Mouse (Mus musculus): Measurements from ENCODE around the gene 4930579F01Rik. TPM values are rescaled to one million over a fixed set of nuclear protein-coding genes. Genes with fewer than 3 reads are reported as not detected.
"Not testable (repeated sequence)": the region's sequence is repeated elsewhere in the genome, so short reads cannot be mapped to it uniquely, and the experiment has no call there.

4930579F01Rik gene
- polyA plus RNA-seq, 1 experiment from 2014 or later = 0.24 TPM

DNA sequence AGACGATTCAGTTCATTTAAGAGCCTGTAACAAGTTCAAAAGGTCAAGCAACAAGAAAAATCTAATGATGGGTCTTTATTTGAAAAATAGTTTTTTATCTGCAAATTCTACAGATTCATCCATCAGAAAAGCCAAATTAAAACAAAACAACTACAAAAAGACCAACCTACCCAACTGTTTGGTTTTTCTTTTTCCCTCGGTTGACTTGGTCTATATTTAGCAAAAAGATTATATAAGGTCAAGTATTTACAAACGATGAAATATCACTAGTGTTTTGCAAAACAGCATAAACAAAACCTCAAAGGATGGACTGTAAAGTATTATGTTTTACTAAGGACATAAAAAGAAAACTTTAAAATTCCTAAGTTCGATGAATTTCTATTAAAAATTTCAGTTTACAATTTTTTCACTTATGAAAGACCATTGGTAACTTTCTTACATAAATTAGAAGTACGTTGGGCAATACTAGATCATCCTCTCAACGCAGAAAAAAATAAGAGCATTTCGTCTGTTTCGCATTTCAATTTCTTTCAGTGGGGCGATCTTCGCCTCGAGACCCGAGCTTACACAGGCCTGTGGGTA, 50.8 kb downstream of the 4930579F01Rik start:
- Histone ChIP-seq H3K9me3 (ENCODE audit: control insufficient read depth, low read length) (no peaks in the 10 kb centered on the region), H3K27ac (ENCODE audit: low read length) (peak overlapping the region; percentile 100), H3K4me1 (ENCODE audit: control insufficient read depth, insufficient read depth, low read length) (0 out of 2 replicates have a peak, but pooled peaks cover 2% of the 10 kb centered on the region), H3K4me3 (ENCODE audit: low read length) (peak overlapping the region; percentile 73), H3K27me3 (replicated peaks; ENCODE audit: control insufficient read depth, insufficient read depth, low read length) (no peaks in the 10 kb centered on the region), H3K9ac (ENCODE audit: low read depth, low read length) (peak overlapping the region; percentile 66), H3K4me2 (ENCODE audit: low read depth, low read length) (peak overlapping the region; percentile 48), H3K36me3 (ENCODE audit: control insufficient read depth, insufficient read depth, low read length) (no peaks in the 10 kb centered on the region)
- WGBS = 4% methylated on average over 12 of the region's 12 CpGs
- ATAC-seq = no peak

DNA sequence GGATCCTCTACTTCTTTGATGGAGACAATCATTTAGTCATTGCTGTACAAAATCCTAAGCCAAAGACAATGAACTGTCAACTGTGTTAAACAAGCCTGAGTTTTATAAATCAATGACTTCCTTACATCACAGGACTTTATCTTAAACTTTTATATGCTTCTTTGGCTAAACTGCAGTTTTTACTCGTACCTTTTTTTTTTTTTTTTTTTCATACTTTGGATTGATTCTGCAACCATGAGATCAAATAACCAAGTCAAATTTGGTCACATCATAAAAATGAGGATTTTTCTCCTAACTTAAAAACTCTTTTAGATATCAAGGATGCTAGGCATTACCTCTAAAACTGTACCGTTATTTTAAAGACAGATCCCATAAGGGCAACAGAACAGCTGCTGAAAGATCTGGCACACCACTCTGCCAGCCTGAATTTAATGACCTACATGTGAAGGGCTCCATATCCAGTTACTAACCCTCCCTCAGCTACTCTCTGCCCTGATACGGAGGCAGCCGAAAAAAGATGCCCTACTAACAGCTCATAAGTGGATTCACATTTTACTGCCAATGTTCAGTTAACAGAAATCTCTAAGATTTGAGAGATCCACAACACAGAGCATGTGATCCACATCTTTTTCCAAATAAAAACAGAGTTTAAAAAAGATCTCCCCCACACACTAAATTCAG, 51.4 kb downstream of the 4930579F01Rik start:
- Histone ChIP-seq H3K9ac (ENCODE audit: low read depth, low read length) (peak overlapping the region; percentile 14; the same call in 1 of the 2 replicates), H3K9me3 (ENCODE audit: control insufficient read depth, low read length) (no peaks in the 10 kb centered on the region), H3K27me3 (replicated peaks; ENCODE audit: control insufficient read depth, insufficient read depth, low read length) (no peaks in the 10 kb centered on the region), H3K27ac (ENCODE audit: low read length) (no peak overlapping the region), H3K4me2 (ENCODE audit: low read depth, low read length) (peak overlapping the region; percentile 32), H3K4me1 (ENCODE audit: control insufficient read depth, insufficient read depth, low read length) (0 out of 2 replicates have a peak, but pooled peaks cover 2% of the 10 kb centered on the region), H3K4me3 (ENCODE audit: low read length) (0 out of 2 replicates have a peak overlapping the region, but pooled peaks have one; percentile 12), H3K36me3 (ENCODE audit: control insufficient read depth, insufficient read depth, low read length) (no peaks in the 10 kb centered on the region)
- 64% methylated on average over 4 of the region's 4 CpGs for WGBS
- ATAC-seq = no peak

DNA sequence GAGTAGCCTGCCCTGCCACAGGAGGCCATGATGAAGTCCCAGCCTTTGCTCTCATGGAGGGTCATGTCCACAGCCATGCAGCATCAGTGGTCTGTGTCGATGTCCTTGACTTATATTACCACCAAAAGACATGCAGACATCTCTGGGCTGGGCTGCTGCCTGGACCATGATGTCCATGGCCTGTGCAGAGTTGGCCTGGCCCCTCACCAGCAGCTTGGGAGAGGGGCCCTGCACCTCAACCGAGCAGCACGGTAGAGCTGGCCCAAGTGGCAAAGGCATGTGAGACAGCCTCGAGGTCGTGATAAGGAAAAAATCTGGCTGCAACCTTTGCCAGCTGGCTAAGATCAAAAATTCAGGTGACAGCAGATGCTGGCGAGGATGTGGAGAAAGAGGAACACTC, 54.0 kb downstream of the 4930579F01Rik start:
- H3K27me3 ChIP-seq (replicated peaks; ENCODE audit: control insufficient read depth, insufficient read depth, low read length) = no peaks in the 10 kb centered on the region
- WGBS = 87% methylated on average over 6 of the region's 6 CpGs

DNA sequence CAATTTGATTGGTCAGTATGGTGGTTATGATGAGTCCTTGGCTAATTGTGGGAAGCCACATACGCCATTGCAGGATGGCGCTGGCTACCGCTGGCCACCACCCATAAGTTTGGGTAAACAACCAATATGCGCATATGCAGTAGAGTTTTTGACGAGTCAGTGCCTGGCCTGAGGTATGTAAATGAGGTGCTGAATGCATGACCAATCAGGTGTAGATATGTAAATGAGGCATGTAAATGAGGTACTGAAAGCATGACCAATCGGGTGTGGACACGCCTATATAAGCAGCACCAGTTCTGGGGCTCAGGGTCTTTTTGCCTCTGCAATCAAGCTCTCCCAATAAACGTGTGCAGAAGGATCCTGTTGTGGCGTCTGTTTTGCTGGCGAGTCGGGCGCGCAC, 55.5 kb downstream of the 4930579F01Rik start:
- not testable (repeated sequence) for H3K9me3 ChIP-seq (ENCODE audit: control insufficient read depth, low read length); H3K27ac ChIP-seq (ENCODE audit: low read length); H3K4me1 ChIP-seq (ENCODE audit: control insufficient read depth, insufficient read depth, low read length); H3K4me2 ChIP-seq (ENCODE audit: low read depth, low read length); ATAC-seq; H3K9ac ChIP-seq (ENCODE audit: low read depth, low read length); H3K4me3 ChIP-seq (ENCODE audit: low read length); H3K36me3 ChIP-seq (ENCODE audit: control insufficient read depth, insufficient read depth, low read length); H3K27me3 ChIP-seq (replicated peaks; ENCODE audit: control insufficient read depth, insufficient read depth, low read length)
- 94% methylated on average over 13 of the region's 13 CpGs for WGBS

More for the DNA sequence above, 54.0 kb downstream of the 4930579F01Rik start:
- no peaks in the 10 kb centered on the region for H3K36me3 ChIP-seq (ENCODE audit: control insufficient read depth, insufficient read depth, low read length)
- H3K9me3 ChIP-seq (ENCODE audit: control insufficient read depth, low read length) = no peaks in the 10 kb centered on the region
- ATAC-seq = no peak
- no peak overlapping the region for H3K27ac ChIP-seq (ENCODE audit: low read length)
- no peak overlapping the region for H3K9ac ChIP-seq (ENCODE audit: low read depth, low read length)
- 0 out of 2 replicates have a peak, but pooled peaks cover 2% of the 10 kb centered on the region for H3K4me1 ChIP-seq (ENCODE audit: control insufficient read depth, insufficient read depth, low read length)
- no peak overlapping the region for H3K4me2 ChIP-seq (ENCODE audit: low read depth, low read length)
- H3K4me3 ChIP-seq (ENCODE audit: low read length) = no peak overlapping the region

DNA sequence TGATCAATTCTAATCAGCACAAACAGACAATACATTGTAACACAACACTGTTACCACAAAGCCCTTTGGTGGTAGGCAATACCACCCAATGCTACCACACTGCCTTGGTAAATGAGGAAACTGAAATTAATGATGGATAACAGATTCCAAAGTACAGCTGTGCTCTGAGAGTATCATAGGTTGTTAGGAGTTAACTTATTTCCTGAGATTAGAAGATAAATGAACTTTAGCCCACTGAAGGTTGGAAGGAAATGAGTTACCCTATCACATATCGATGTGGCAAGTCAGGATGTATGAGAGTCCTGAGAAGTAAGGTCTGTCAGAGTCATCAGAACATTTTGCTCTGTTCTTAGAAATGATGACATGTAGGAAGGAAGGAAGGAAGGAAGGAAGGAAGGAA, 59.1 kb downstream of the 4930579F01Rik start:
- ATAC-seq = peak; percentile 54

DNA sequence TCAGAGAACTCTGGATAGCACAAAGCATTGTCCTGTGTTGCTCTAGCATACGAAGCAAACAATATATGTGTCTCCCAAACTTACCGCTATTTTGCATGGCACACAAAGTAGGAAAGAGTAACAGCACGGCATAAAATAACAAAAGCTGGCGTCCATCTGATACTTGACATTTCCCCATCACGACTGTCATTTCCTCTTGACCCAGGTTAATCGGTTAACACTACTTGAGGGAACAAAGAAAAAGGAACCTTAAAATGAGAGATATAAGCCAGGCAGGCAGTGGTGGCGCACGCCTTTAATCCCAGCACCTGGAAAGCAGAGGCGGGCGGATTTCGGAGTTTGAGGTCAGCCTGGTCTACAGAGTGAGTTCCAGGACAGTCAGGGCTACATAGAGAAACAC, 59.7 kb downstream of the 4930579F01Rik start:
- ATAC-seq = no peak
- Histone ChIP-seq H3K27ac (ENCODE audit: low read length) (peak overlapping the region; percentile 87), H3K9ac (ENCODE audit: low read depth, low read length) (no peak overlapping the region), H3K4me3 (ENCODE audit: low read length) (no peak overlapping the region), H3K4me1 (ENCODE audit: control insufficient read depth, insufficient read depth, low read length) (no peaks in the 10 kb centered on the region), H3K36me3 (ENCODE audit: control insufficient read depth, insufficient read depth, low read length) (no peaks in the 10 kb centered on the region), H3K9me3 (ENCODE audit: control insufficient read depth, low read length) (no peaks in the 10 kb centered on the region), H3K27me3 (replicated peaks; ENCODE audit: control insufficient read depth, insufficient read depth, low read length) (no peaks in the 10 kb centered on the region), H3K4me2 (ENCODE audit: low read depth, low read length) (no peak overlapping the region)
- WGBS = 87% methylated on average over 11 of the region's 11 CpGs

More for the DNA sequence above, 59.1 kb downstream of the 4930579F01Rik start:
- Histone ChIP-seq H3K27ac (ENCODE audit: low read length) (no peak overlapping the region; the same call in 1 of the 2 replicates), H3K4me3 (ENCODE audit: low read length) (no peak overlapping the region), H3K9me3 (ENCODE audit: control insufficient read depth, low read length) (no peaks in the 10 kb centered on the region), H3K36me3 (ENCODE audit: control insufficient read depth, insufficient read depth, low read length) (no peaks in the 10 kb centered on the region), H3K9ac (ENCODE audit: low read depth, low read length) (no peak overlapping the region), H3K4me1 (ENCODE audit: control insufficient read depth, insufficient read depth, low read length) (no peaks in the 10 kb centered on the region), H3K4me2 (ENCODE audit: low read depth, low read length) (no peak overlapping the region), H3K27me3 (replicated peaks; ENCODE audit: control insufficient read depth, insufficient read depth, low read length) (no peaks in the 10 kb centered on the region)
- 53% methylated on average over 1 of the region's 1 CpGs for WGBS

DNA sequence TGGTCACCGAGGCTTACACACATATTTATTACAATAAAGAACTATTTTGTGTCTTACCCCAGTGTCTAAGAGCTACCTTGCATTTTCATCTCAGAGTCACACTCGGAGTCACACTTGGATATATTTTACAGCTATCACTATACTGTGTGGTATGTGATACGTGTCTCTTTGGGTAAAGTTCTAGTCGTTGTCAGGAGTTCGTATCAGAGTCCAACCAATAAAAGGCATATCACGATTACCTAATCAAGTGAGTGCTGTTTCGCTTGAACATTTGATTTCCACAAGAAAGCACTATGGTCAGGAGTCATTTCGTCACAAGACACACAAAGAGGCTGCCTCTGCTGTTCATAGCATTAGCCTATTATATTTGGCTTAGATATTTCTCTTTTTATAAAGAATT, 60.2 kb downstream of the 4930579F01Rik start:
- H3K4me1 ChIP-seq (ENCODE audit: control insufficient read depth, insufficient read depth, low read length) = no peaks in the 10 kb centered on the region
- H3K9ac ChIP-seq (ENCODE audit: low read depth, low read length) = no peak overlapping the region
- H3K4me3 ChIP-seq (ENCODE audit: low read length) = no peak overlapping the region
- H3K36me3 ChIP-seq (ENCODE audit: control insufficient read depth, insufficient read depth, low read length) = no peaks in the 10 kb centered on the region
- ATAC-seq = peak; percentile 74
- WGBS = 70% methylated on average over 8 of the region's 8 CpGs
- no peaks in the 10 kb centered on the region for H3K27me3 ChIP-seq (replicated peaks; ENCODE audit: control insufficient read depth, insufficient read depth, low read length)
- H3K4me2 ChIP-seq (ENCODE audit: low read depth, low read length) = peak overlapping the region; percentile 6; the same call in 1 of the 2 replicates
- peak overlapping the region; percentile 87 for H3K27ac ChIP-seq (ENCODE audit: low read length)
- no peaks in the 10 kb centered on the region for H3K9me3 ChIP-seq (ENCODE audit: control insufficient read depth, low read length)

DNA sequence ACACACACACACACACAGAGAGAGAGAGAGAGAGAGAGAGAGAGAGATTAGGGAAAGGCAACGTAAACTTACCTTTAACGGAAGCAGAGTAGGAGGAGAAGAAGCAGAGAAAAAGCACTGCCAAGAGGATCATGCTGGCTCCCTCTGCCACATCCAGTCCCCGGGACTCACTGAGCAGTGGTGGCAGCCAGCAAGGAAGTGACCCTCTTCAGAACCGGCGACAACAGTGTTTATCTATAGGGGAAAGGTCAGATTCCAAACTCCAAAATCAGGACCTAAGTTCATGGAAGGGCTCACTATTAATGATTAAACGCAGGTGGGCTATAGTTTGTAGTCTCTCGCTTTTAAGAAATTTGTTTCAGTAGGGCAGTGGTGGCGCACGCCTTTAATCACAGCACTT, 62.5 kb downstream of the 4930579F01Rik start:
- WGBS = 40% methylated on average over 9 of the region's 9 CpGs

DNA sequence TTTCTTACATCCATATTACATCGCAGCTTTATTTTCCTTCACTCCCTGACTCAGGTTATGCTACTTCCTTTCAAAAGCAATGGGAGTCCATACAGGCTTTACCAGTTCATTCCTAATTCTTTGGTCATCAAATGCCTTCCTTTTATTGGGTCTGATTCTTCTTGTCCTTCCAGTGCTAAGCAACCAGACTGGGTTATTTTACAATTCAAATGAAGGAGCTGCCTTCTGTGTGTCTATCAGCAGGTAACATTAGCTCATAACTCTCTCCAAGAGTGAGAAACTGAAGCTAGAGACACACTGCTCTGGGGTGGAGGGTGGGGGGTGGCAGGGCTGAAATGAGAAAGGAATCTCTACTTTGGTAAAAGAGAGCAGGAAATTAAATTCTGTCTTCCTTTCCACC, 62.9 kb downstream of the 4930579F01Rik start:
- peak overlapping the region; percentile 39 for H3K4me3 ChIP-seq (ENCODE audit: low read length)

More for the DNA sequence above, 62.5 kb downstream of the 4930579F01Rik start:
- peak overlapping the region; percentile 67 for H3K27ac ChIP-seq (ENCODE audit: low read length)
- H3K36me3 ChIP-seq (ENCODE audit: control insufficient read depth, insufficient read depth, low read length) = no peaks in the 10 kb centered on the region
- peak; percentile 68 for ATAC-seq
- H3K9me3 ChIP-seq (ENCODE audit: control insufficient read depth, low read length) = no peaks in the 10 kb centered on the region
- H3K9ac ChIP-seq (ENCODE audit: low read depth, low read length) = peak overlapping the region; percentile 42; the same call in 1 of the 2 replicates
- H3K4me3 ChIP-seq (ENCODE audit: low read length) = peak overlapping the region; percentile 39
- H3K27me3 ChIP-seq (replicated peaks; ENCODE audit: control insufficient read depth, insufficient read depth, low read length) = no peaks in the 10 kb centered on the region
- no peak overlapping the region for H3K4me2 ChIP-seq (ENCODE audit: low read depth, low read length)
- no peaks in the 10 kb centered on the region for H3K4me1 ChIP-seq (ENCODE audit: control insufficient read depth, insufficient read depth, low read length)

More for the DNA sequence above, 62.9 kb downstream of the 4930579F01Rik start:
- H3K4me1 ChIP-seq (ENCODE audit: control insufficient read depth, insufficient read depth, low read length) = no peaks in the 10 kb centered on the region
- ATAC-seq = no peak
- H3K27me3 ChIP-seq (replicated peaks; ENCODE audit: control insufficient read depth, insufficient read depth, low read length) = no peaks in the 10 kb centered on the region
- peak overlapping the region; percentile 42; the same call in 1 of the 2 replicates for H3K9ac ChIP-seq (ENCODE audit: low read depth, low read length)
- WGBS = 60% methylated on average over 1 of the region's 1 CpGs
- peak overlapping the region; percentile 67; the same call in 1 of the 2 replicates for H3K27ac ChIP-seq (ENCODE audit: low read length)
- no peak overlapping the region for H3K4me2 ChIP-seq (ENCODE audit: low read depth, low read length)
- H3K36me3 ChIP-seq (ENCODE audit: control insufficient read depth, insufficient read depth, low read length) = no peaks in the 10 kb centered on the region
- no peaks in the 10 kb centered on the region for H3K9me3 ChIP-seq (ENCODE audit: control insufficient read depth, low read length)
